Comparison of ENCODE assay signal across 8 mouse cellular contexts in genomic region chr11:118200834-118201830, GRCm38 (mm10). TPM values are rescaled to one million over a fixed set of nuclear protein-coding genes. Genes with fewer than 3 reads are reported as not detected.
DNase-seq lines count a peak whose midpoint lies in the region; ATAC-seq and TF ChIP-seq lines count a peak whose summit lies in the region.

No protein-coding gene starts in this region.

- no peaks in the 10 kb centered on the region for H3K27me3 ChIP-seq in forebrain, embryonic 16.5 days (replicated peaks; ENCODE audit: control insufficient read depth, insufficient read depth, low read length)
- no peaks in the 10 kb centered on the region for H3K27me3 ChIP-seq in limb, embryonic 14.5 days (ENCODE audit: control insufficient read depth, insufficient read depth, low read length)
- no peaks in the 10 kb centered on the region for H3K27me3 ChIP-seq in stomach, embryonic 15.5 days (replicated peaks)

- peak overlapping the region; percentile 96 for H3K27ac ChIP-seq in forebrain, embryonic 16.5 days (ENCODE audit: low read length)
- H3K27ac ChIP-seq in limb, embryonic 14.5 days (replicated peaks; ENCODE audit: low read depth, low read length) = peak overlapping the region; percentile 59
- H3K27ac ChIP-seq in stomach, embryonic 15.5 days = peak overlapping the region; percentile 81

- no peaks in the 10 kb centered on the region for H3K9me3 ChIP-seq in forebrain, embryonic 16.5 days (ENCODE audit: control insufficient read depth, low read length)
- H3K9me3 ChIP-seq in limb, embryonic 14.5 days (ENCODE audit: control insufficient read depth, low read length) = no peaks in the 10 kb centered on the region
- H3K9me3 ChIP-seq in stomach, embryonic 15.5 days = no peaks in the 10 kb centered on the region

- H3K4me2 ChIP-seq in forebrain, embryonic 16.5 days (ENCODE audit: low read length) = peak overlapping the region; percentile 63
- peak overlapping the region; percentile 62 for H3K4me2 ChIP-seq in limb, embryonic 14.5 days (replicated peaks; ENCODE audit: low read depth, low read length, severe bottlenecking)
- H3K4me2 ChIP-seq in stomach, embryonic 15.5 days = peak overlapping the region; percentile 71

- DNase-seq in cerebellum, adult 11-12 months = peak; percentile 65
- DNase-seq in cerebellum, adult 11 months = no peak
- peak; percentile 75 for DNase-seq in 3T3-L1 (ENCODE audit: low read depth, low spot score)
- DNase-seq in limb, embryonic 14.5 days (ENCODE audit: low spot score) = peak; percentile 94
- DNase-seq in spleen, postnatal 4 days (ENCODE audit: low spot score in 2 of 2) = no peak
- no peak for DNase-seq in lung, postnatal 36 days

- 36% methylated on average over 11 of the region's 11 CpGs for whole genome bisulfite sequencing in forebrain, embryonic 16.5 days
- 8% methylated on average over 11 of the region's 11 CpGs for WGBS in limb, embryonic 14.5 days
- WGBS in stomach, embryonic 15.5 days = 18% methylated on average over 11 of the region's 11 CpGs

- TF ChIP-seq POLR2A in limb, embryonic 14.5 days (IDR thresholded peaks at IDR 0.05; ENCODE audit: borderline replicate concordance, extremely low read depth, insufficient read depth, insufficient read length) = no peak

- no peak for ATAC-seq in forebrain, embryonic 16.5 days
- peak; percentile 64; the same call in 1 of the 2 replicates for ATAC-seq in limb, embryonic 14.5 days (ENCODE audit: low FRiP score, low read depth)
- ATAC-seq in stomach, embryonic 15.5 days (ENCODE audit: insufficient read depth, low FRiP score, low read depth) = no peak

- H3K36me3 ChIP-seq in forebrain, embryonic 16.5 days (ENCODE audit: control insufficient read depth, insufficient read depth) = no peaks in the 10 kb centered on the region
- H3K36me3 ChIP-seq in limb, embryonic 14.5 days (ENCODE audit: control insufficient read depth, insufficient read depth, low read length) = peaks cover 2% of the 10 kb centered on the region; the same call in 1 of the 2 replicates
- no peaks in the 10 kb centered on the region for H3K36me3 ChIP-seq in stomach, embryonic 15.5 days

- H3K9ac ChIP-seq in forebrain, embryonic 16.5 days (replicated peaks; ENCODE audit: low read depth, low read length) = peak overlapping the region; percentile 89
- peak overlapping the region; percentile 31; the same call in 1 of the 2 replicates for H3K9ac ChIP-seq in limb, embryonic 14.5 days (ENCODE audit: low read depth, low read length, severe bottlenecking)
- H3K9ac ChIP-seq in stomach, embryonic 15.5 days = no peak overlapping the region

- H3K4me1 ChIP-seq in forebrain, embryonic 16.5 days (replicated peaks; ENCODE audit: control insufficient read depth, insufficient read depth, low read length) = peaks cover 71% of the 10 kb centered on the region
- peaks cover 65% of the 10 kb centered on the region for H3K4me1 ChIP-seq in limb, embryonic 14.5 days (ENCODE audit: control insufficient read depth, insufficient read depth, low read length)
- peaks cover 68% of the 10 kb centered on the region for H3K4me1 ChIP-seq in stomach, embryonic 15.5 days

- H3K4me3 ChIP-seq in forebrain, embryonic 16.5 days (replicated peaks; ENCODE audit: low read length) = peak overlapping the region; percentile 63
- no peak overlapping the region for H3K4me3 ChIP-seq in limb, embryonic 14.5 days (replicated peaks; ENCODE audit: low read length)
- peak overlapping the region; percentile 42 for H3K4me3 ChIP-seq in stomach, embryonic 15.5 days (replicated peaks)

RNA-seq across cellular contexts. Expression of gene Cyth1, which starts 47.3 kb away (rescaled TPM):
- polyA plus RNA-seq in forebrain, embryonic 16.5 days (2015; fragmentation: Nextera tagmentation; extraction: Ambion mirVana) = 32.1 and 35.2 TPM in 2 replicates
- polyA plus RNA-seq in limb, embryonic 14.5 days (2012; rRNA removed) = 22.3 and 22.4 TPM in 2 replicates
- polyA plus RNA-seq in limb, embryonic 14.5 days (2014; fragmentation: Nextera tagmentation; extraction: Ambion mirVana) = 13.1 and 13.5 TPM in 2 replicates
- 13.8 and 13.9 TPM in 2 replicates for polyA plus RNA-seq in stomach, embryonic 15.5 days (2015; fragmentation: Nextera tagmentation; extraction: Ambion mirVana)

Comparison
In these comparisons a context has a peak if more than half of its experiments do, and no peak if none do; other contexts are left out.
1. DNase-seq: peak in cerebellum, adult 11-12 months (single experiment), 3T3-L1 (single experiment) and limb, embryonic 14.5 days (single experiment); none in cerebellum, adult 11 months (single experiment), spleen, postnatal 4 days (0 of 2) and lung, postnatal 36 days (single experiment).
2. Peak in every context shown above with its lines, with median percentiles within 50 percentile points of each other: H3K27ac ChIP-seq and H3K4me2 ChIP-seq.